Mouse (Mus musculus): ENCODE data around the gene Ccdc12.

GRCm38 (mm10) chr9:110641006-110641405 is 15.3 kb upstream of the Ccdc12 start:
- TF ChIP-seq GATA1 (IDR thresholded peaks at IDR 0.05; ENCODE audit: low read length) (no peak), TAL1 (IDR thresholded peaks at IDR 0.05; ENCODE audit: low read length) (no peak)

Measured in erythroblast, embryonic 14.5 days (primary cell).